Mouse (Mus musculus): ENCODE results near the gene Ankrd11.

The Ankrd11 gene

DNA sequence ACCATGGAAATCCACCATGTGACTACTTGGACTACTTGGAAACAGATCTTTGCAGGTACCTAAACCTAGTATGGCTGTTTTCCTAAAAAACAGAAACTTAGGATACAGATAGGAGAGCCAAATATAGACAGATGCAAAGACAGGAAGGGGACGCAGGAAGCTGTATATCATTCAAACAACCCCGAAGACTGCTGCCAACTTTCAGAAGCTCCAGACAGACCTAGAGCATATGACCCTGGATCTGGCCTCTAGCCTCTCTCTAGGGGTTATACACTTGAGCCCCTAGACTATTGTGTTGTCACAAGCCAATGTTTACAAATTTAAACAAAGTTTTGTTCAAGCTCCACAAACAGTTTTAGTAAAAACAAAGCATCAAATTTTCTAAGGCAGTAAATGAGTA, 80.6 kb downstream of the Ankrd11 start:
- DNase-seq (ENCODE audit: low read depth) = no peak

DNA sequence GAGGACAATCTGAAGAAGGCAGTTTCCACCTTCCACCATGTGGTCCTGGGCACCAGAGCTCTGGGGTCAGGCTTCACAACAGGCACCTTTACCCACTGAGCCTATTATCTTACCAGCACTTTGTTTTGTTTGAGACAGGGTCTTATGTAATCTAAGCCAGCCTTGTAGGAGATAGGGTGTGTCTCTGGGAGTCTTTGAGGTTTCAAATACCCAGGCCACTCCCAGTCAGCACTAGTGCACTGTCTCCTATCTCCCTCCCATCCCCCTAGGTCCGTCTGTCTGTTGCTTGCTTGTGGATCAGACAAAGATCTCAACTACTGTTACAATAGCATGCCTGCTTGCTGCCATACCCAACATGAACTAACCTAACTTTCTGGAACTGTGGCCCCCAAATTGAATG, 81.1 kb downstream of the Ankrd11 start:
- peak; percentile 49 for DNase-seq (ENCODE audit: low read depth)

DNA sequence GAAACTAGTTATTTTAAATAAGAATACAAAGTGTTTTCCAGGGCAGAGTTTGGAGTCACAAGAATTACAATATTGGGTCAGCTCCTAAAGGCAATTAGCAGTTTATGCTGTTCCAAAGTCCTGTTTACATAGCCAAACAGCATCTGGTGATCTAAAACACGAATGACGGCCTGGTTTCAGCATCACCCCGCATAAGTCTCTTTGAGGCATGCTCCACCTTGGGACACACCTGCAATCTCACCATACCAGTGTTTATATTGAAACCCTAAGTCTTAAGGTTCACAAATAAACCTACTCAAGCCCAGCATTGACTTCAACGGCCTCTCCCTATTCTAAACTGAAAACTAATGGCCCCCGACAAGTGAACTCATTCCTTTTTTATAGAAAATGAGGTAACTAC, 81.8 kb downstream of the Ankrd11 start:
- no peak for DNase-seq (ENCODE audit: low read depth)

DNA sequence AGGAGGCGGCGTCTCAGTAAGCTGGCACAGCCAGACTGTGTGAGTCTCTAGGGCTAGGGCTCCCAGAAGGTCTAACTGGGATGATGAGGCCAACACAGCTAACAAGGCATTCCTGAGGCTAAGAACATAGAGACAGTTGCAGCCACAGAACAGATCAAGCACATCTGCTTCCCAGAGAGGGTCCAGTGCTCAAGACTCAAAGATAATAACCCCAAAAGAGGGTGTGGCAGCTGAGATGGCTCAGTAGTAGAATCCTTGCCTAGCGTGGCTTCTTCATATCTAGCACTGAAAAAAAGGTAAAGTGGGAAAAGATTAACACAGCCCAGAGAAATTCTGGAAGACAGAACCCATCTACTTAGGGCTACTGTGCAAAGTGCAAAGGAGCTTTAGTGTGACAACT, 86.1 kb downstream of the Ankrd11 start:
- no peak for DNase-seq (ENCODE audit: low read depth)

DNA sequence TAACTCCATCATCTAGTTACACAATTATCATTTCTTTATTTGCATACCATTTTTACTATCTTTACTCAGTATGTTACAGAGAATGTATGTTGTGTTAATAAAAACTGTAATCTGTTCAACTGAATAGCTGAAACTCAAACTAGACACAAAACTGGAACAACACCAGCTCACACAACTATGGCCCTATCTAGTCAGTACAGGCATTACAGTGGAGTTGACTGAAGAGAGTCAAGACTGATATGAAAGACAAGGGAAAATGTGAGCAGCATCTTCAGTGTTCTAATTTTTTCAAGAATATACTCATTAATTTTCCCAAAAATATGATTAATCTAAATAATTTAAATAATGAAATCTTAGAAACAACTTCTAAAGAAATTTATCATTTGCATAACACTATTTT, 86.9 kb downstream of the Ankrd11 start:
- DNase-seq (ENCODE audit: low read depth) = no peak

DNA sequence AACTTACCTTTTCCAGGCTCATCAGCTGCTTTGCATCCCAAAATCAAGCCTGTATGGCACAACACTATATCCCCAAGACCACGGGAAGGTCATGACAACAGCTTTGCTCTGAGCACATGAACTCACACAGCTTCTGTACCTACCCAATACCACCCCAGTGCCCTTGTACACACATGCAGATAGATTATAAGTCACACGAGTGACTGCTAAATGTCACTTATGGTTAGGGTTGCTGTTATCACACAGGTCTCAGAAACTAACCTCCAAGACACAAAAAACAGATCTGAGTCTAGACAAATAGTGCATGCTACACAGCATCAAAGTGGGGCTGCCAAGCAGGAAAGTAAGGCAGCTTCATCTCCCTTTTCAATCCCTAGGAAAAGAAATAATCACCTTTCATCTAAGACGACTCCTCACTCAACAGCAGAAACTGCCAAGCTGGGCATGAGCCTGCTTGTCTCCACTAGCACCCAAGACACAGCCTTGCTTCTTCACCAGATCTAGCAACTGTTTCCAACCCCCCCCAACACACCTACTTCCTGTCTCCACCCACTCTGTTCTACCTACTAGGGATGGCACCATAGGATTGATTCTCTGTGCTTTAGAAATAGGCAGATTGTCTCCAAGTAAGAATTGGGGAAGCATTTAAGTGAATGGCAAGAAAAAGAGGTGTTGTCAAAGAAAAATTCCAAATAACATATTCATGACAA, 87.8 kb downstream of the Ankrd11 start:
- no peak for DNase-seq (ENCODE audit: low read depth)

DNA sequence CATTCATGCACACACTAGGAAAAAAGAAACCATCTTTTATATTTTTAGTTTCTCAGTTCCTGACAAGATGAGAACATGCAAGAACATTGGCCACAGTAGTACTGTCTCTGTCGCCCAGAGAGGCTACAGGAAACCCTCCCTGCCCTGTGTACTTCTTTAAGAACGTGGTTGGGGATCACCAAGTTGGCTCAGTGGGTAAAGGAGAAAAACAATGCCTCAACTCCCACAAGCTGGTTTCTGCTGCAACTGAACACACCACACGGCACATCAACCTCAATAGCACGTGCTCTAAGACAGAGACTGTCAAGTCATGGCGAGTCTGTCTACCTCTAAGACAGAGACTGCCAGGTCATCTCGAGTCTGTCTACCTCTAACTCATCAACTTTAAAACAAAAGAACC, 89.0 kb downstream of the Ankrd11 start:
- no peak for DNase-seq (ENCODE audit: low read depth)

DNA sequence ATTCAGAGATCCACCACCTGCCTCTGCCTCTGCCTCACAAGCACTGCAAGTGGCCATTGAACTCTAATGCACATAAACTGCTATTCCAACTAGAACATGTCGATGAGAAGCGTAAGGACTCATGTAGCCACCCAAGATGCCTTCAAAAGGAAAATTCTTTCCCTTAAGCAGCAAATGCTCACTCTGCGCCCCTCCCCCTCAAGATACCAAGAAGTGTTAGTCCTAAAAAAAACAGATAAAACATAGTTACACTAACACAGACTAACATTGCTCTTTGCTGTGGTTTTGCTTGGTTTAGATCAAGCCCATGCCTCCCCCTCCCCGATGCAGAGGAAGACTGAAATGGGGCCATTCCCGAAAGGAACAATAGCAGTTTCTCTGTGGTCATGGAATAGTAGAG, 90.6 kb downstream of the Ankrd11 start:
- no peak for DNase-seq (ENCODE audit: low read depth)

DNA sequence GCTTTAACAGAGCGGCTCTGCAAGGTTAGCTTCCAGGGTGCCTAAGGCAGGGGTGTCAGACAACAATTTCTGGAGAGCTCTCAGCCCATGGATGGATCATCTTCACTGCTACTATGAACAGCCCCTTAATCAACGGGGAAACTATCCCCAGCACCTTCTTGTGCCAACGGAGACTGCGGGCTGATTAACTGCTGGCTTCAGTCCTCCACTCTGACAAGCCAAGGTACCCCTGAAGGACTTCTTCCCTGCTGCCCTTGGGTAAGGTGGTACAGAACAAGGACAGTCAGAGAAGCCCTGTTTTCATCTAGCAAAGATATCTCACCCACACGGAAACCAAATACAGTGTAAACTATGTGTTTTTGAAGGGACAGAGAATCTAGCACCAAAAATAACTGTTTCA, 92.4 kb downstream of the Ankrd11 start:
- DNase-seq (ENCODE audit: low read depth) = no peak

DNA sequence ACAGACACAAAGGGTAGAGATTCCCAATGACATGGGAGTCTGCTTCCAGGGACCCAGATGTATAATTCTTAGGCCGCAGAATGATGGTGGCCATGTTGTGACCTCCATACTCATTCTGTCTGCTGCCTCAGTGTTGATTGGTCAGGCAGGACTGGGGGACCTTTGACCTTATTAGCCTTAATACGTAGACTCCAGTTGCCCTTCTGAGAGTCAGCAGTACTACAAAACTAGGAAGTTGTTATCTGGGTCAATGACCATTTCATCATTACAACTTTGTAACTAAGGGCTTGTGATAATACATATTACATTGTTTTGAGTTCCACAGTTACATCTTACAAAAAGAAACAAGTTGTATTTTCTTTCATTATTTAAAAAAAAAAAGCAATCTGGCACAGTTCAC, 96.3 kb downstream of the Ankrd11 start:
- no peak for DNase-seq (ENCODE audit: low read depth)

DNA sequence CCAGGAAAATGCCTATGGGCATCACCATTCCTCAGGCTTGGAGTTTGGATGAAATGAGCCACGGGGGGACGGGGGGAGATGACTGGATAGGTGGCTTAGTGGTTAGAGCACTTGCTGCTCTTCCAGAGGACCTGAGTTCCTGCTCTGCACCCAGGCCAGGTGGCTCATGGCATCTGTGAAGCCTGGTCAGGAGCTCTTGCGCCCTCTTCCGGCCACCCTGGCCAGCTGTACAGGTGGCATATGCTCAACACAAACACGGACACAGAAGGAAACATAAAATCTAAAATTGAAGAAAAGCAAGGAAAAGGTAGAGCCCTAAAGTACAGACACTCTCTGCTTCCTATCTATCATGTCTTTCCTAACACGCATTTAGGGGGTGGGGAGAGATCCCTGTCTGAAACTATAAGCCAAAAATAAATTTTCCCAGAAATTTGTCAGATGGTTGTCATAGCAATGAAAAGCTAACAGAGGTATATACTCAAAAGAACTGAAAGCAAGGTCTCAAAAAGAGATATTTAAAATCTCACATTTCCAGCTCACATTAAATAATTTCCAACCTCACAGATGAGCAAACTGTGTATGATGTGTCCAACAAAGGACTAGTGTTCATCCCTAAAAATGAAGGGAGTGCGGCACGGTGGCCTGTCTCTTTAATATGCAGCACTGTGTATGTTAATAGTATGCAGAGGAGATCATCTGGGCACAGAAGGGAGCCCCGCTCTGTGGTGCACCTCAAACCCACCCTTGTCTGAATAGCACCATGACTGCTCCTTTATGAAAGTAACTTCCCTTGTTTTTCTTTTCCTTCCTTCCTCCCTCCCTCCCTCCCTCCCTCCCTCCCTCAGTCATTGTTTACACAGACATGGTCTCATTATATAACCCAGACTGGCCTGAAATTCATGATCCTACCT, 99.0 kb downstream of the Ankrd11 start:
- no peak for DNase-seq (ENCODE audit: low read depth)

DNA sequence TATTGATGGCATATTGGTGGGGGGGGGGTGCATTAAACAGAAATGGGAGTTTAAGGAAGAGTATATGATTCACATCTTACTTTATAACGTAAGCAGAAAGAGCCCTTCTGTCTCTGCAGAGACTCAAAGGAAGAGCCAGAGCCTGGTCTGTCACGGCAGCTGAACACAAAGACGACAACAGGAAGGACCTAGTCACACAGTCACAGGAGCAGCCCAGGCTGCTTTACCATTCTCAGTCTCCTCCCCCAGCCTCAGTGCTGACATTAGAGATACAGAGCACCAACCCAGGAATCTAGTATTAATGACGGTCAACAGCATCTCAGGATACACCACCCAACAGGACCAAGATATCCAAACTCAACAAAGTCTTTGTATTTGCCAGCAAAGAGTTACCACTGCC, 103.5 kb downstream of the Ankrd11 start:
- no peak for DNase-seq (ENCODE audit: low read depth)

DNA sequence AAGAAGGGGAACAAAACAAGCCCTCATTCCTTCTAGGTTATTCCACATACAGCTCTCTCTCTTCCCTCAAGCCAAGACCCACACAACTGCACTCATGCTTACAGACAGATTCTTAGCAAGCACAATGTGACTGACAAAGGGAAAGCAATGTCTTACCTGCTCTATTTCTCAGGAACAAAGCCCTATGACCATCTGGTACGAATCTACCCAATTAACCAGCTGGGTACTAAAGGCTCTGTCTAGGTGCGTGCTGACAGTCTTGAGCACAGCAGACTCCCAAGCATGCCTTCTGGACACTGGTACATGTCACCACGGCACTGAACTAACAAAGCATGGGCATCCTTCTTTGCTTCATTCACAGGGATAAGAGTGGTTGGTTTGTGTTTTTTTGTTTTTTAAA, 103.9 kb downstream of the Ankrd11 start:
- DNase-seq (ENCODE audit: low read depth) = no peak

DNA sequence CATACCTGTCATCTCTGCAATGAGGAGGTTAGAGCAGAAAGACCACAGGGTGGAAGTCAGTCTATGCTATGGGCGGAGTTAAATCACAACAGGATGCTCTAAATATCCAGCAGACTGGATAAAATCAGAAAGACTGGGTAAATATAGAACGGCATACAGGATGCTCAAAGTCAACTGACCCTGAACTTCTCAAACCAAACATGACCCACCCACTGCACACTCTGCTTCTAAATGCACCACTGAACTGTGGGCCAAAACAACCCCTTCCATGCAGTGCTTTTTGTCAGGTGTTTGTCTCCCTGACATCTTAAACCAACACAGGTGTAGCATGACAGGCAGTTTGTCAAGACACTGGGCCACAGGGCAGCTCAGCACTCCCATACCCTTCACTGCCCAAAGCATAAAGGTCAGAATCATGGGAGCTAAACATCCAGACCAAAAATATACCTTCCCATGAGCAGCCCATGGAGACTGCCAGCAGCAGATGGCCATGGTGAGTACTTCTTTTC, 104.5 kb downstream of the Ankrd11 start:
- no peak for DNase-seq (ENCODE audit: low read depth)

DNA sequence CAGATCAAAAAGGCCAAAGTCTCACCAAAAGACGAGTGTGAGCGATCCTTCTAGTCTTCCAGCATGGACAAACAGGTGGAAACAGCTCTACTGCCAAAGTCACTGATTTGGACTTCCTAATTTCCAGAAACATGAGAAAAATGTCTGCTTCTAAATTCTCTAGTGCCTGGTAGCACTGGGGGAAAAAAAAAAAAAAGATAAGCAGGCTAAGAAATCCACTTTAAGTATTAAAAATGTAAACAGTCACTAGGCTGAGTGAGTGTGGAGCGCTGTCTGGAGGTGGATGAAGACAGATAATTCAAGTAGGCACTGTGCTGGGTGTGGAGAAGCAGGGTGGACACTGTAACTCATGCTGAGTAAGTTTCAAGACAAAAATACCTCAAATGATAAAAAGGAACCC, 106.2 kb downstream of the Ankrd11 start:
- no peak for DNase-seq (ENCODE audit: low read depth)

DNA sequence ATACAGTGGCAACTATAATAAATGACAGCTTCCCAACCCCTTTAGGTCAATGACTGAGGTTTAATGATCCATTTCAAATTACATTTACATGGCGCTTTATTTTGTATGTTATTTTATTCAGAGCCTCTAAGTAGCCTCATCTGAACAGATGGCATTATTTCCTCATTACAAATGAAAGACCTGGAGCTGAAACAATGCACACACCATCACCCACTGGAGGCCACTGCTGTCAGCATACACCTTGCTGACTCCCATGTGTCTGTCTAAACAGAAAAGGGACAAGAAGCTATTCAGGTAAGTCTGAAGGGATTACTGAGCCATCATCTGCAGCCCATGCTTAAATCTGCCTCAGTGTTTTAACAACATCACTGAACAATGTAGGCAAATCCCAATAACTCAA, 107.0 kb downstream of the Ankrd11 start:
- DNase-seq (ENCODE audit: low read depth) = no peak

DNA sequence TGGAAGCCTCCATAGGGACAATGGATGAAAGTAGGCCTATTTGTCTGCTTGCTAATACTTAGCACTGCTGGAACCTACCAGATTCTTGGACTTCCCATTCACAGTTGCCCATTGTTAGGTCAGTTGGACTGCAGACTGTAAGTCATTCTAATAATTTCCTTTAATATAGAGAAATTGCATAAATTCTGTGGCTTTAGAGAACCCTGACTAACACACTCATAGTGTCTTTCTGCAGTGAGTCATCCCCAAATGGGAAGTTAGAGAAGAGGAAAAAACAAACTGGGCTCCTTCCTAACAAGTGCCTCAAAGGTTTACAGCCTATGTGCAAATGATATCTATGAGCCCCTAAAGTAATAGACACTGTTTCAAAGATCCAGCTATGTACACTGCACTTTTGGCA, 108.1 kb downstream of the Ankrd11 start:
- peak; percentile 49 for DNase-seq (ENCODE audit: low read depth)

DNA sequence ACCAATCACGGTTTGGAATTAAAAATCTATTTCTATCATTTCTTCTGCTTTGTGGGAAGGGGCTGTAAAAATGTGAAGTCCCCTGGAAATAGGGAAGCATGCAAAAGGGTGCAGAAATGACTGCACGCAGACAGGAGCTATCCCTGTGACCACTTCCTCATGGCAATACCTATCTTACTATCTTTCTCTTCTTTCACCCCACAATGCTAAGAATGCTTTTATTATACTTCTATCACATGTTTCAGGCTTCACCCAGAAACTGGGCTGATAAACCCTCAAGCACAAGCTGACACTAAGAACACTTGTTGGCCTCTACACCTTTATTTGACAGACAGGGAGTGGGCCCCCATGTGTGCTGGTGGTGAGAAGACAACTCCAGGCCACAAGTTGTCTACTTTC, 109.5 kb downstream of the Ankrd11 start:
- DNase-seq (ENCODE audit: low read depth) = no peak

DNA sequence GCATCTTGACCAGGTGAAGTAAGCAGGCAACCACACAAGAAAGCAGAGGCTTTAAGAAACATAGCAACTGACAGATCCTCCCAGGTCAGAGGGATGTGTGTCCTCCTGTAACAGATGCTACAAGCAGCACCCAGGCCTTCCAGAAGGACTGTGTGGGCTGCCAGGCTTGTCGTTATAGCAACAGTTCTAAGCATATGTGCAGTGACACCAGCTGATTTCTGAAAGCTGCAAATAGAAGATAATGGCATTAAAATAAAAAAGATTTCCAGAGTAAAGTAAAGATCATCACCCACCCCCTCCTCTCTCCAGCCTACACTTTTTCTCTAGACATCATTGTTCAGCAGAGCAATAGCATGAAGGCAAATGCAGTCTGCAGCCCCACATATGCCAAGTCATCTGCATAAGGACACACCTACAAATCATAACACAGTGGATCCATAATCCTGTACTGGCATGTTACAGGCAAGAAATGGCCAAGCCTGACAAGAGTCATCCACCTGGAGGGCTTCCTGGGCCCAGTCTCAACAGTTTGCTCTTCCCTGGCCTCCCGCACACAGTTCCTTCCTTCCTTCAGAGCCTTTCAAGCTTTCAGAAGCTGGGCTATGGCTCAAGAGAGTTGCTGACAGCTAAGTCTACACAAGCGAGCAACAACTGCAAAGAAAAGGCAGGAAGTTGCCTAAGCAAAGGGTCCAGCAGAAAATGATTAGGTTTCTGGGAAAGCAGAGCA, 110.1 kb downstream of the Ankrd11 start:
- DNase-seq (ENCODE audit: low read depth) = no peak

DNA sequence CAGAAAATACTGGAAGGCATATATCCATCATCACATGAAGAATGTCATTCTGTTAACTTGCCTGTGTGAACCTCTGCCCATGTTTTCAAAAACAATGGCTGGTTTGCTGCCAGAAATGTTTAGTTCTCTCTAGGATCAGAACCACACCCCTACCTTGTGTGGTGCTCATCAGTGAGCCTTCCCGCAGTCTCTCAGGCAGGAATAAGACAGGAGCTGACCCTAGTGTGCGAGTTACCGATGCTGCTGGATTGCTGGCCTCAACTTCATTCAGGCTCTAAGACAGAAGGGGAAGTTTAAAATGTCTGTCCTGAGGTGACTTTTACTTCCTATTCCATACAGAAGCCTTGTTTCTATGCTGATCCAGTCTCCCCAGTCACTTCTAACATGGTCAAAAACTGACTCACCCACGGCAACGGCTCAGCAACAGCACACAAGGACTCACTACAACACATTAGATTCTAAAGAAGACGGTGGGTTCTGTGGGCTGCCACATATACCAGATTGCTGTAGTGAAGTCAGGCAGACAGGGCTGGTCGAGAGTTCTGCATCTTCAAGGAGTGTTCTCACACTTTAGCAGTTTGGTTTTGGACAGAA, 113.3 kb downstream of the Ankrd11 start:
- peak; percentile 65 for DNase-seq (ENCODE audit: low read depth)

DNA sequence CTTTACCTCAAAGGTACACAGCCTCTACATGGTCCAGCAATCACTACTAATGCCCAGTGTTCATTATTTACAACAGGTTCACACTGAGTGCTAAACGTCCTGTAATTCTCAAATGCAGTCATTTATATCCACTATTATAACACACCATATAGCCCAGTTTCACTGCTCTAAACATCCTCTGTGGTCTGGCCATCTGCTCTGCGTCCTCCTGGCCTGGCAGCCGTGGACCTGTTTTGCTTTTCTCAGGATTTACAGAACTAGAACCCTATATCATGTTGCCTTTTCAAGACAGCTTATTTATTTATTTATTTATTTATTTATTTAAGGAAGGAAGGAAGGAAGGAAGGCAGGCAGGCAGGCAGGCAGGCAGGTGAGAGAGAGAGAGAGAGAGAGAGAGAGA, 114.2 kb downstream of the Ankrd11 start:
- DNase-seq (ENCODE audit: low read depth) = no peak

DNA sequence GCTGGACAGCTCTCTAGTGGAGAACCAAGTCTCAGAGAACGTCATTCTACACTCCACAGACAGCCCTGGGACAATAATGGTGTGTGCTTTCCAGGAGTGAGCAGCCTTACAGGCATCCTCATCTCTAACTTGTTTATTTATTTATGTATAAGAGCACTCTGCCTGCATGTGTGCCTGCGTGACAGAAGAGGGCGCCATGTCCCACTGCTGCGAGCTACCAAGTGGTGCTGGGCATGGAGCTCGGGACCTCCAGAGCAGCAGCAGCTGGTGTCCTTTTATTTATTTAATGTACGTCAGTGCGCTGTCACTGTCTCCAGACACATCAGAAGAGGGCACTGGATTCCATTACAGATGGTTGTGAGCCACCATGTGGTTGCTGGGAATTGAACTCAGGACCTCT, 115.3 kb downstream of the Ankrd11 start:
- no peak for DNase-seq (ENCODE audit: low read depth)
